Mouse (Mus musculus): Measurements from ENCODE around the gene Arhgap22. TPM values are rescaled to one million over a fixed set of nuclear protein-coding genes. Genes with fewer than 3 reads are reported as not detected.

The Arhgap22 gene
- polyA plus RNA-seq, 1 experiment from 2014 or later: 3.8 TPM

DNA sequence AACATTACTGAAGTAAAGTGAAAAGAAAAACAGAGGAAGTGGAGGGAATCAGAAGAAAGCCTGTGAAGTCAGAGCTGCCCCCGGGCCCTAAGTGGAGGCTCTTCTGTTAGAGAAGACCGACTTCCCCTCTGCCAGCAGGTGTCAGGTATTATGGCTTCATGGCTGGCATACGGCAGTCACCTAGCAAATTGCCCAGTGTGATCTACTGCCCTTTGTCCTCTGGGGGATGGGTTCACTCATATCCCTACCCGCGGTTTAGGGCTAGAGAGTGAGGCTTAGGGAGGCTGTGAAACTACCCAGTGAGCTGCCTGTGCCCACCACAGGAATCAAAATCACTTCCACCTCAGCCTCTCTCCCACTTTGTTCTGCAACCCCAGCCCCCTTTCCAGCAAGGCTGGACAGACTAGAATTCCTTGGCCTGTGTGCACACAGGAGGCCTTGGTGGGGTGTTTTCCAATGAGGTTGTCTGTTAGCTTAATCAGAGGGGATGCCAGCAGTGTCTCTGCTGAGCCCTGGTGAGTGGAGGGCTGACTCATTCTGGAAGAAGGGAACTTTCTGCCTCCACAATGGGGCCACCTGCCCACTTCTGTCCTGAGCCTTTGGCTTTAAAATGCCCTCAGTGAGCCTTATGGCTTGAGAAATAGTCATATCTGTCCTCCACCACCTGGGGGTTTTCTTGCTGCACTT is 1.4 kb upstream of the Arhgap22 start:
- WGBS: 42% methylated on average over 5 of the region's 5 CpGs
- no peak for ATAC-seq (replicated peaks; ENCODE audit: low FRiP score, low read depth)

DNA sequence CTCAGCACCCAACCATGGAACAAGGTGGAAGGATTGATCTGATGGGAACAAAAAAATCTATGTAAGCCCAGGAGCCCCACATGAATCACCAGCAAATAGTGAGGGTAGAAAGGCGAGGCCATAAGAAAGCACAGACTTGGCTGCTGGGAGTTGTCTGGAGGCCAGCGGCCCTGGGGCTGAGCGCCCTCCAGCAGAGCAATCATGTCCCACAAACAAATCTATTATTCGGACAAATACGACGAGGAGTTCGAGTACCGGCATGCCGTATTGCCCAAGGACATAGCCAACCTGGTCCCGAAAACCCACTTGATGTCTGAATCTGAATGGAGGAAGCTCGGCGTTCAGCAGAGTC is 892 bp upstream of the Arhgap22 start:
- Histone ChIP-seq H3K9me3 (replicated peaks; ENCODE audit: low read length) (no peaks in the 10 kb centered on the region), H3K27ac (no peak overlapping the region), H3K4me1 (replicated peaks; ENCODE audit: insufficient read depth, low read length) (no peaks in the 10 kb centered on the region), H3K4me2 (ENCODE audit: low read length) (no peak overlapping the region), H3K27me3 (ENCODE audit: insufficient read depth, low read length) (0 out of 2 replicates have a peak, but pooled peaks cover 5% of the 10 kb centered on the region), H3K36me3 (ENCODE audit: insufficient read depth, low read length) (no peaks in the 10 kb centered on the region), H3K9ac (ENCODE audit: low read depth, low read length) (no peak overlapping the region), H3K4me3 (replicated peaks; ENCODE audit: low read depth, low read length) (no peak overlapping the region)
- WGBS: 85% methylated on average over 12 of the region's 12 CpGs
- DNase-seq (ENCODE audit: low spot score) (no peak), ATAC-seq (replicated peaks; ENCODE audit: low FRiP score, low read depth) (no peak)
- no peak for TF ChIP-seq CTCF (IDR thresholded peaks at IDR 0.05; ENCODE audit: low read depth)

More for the DNA sequence above, 1.4 kb upstream of the Arhgap22 start:
- Histone ChIP-seq H3K36me3 (ENCODE audit: insufficient read depth, low read length) (no peaks in the 10 kb centered on the region), H3K27me3 (ENCODE audit: insufficient read depth, low read length) (0 out of 2 replicates have a peak, but pooled peaks cover 5% of the 10 kb centered on the region), H3K9me3 (replicated peaks; ENCODE audit: low read length) (no peaks in the 10 kb centered on the region), H3K27ac (no peak overlapping the region), H3K4me1 (replicated peaks; ENCODE audit: insufficient read depth, low read length) (no peaks in the 10 kb centered on the region), H3K4me3 (replicated peaks; ENCODE audit: low read depth, low read length) (no peak overlapping the region), H3K4me2 (ENCODE audit: low read length) (no peak overlapping the region), H3K9ac (ENCODE audit: low read depth, low read length) (no peak overlapping the region)
- no peak for DNase-seq (ENCODE audit: low spot score)
- no peak for TF ChIP-seq CTCF (IDR thresholded peaks at IDR 0.05; ENCODE audit: low read depth)

DNA sequence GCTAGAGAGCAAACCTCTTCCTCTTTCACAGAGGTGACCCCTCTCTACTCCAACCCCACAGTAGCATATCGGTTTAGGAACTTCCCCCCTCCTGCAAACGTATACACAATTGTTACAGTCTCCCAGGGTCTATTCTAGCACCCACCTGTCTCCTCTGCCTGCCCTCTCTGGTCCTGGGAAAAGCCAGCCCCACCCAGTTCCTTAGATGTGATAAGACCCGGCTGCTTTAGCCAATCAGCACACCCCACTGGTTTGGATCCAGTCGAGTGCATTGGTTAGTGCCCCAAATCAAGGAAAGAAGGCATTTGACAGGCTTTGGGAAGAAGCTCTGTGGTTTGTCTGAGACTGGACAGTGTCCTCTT is 922 bp downstream of the Arhgap22 start:
- WGBS: 23% methylated on average over 4 of the region's 4 CpGs
- Histone ChIP-seq H3K27me3 (ENCODE audit: insufficient read depth, low read length) (0 out of 2 replicates have a peak, but pooled peaks cover 5% of the 10 kb centered on the region), H3K4me2 (ENCODE audit: low read length) (no peak overlapping the region), H3K4me1 (replicated peaks; ENCODE audit: insufficient read depth, low read length) (no peaks in the 10 kb centered on the region), H3K4me3 (replicated peaks; ENCODE audit: low read depth, low read length) (no peak overlapping the region), H3K9ac (ENCODE audit: low read depth, low read length) (no peak overlapping the region), H3K36me3 (ENCODE audit: insufficient read depth, low read length) (no peaks in the 10 kb centered on the region), H3K27ac (no peak overlapping the region), H3K9me3 (replicated peaks; ENCODE audit: low read length) (no peaks in the 10 kb centered on the region)
- TF ChIP-seq CTCF (IDR thresholded peaks at IDR 0.05; ENCODE audit: low read depth): no peak
- DNase-seq (ENCODE audit: low spot score) (no peak), ATAC-seq (replicated peaks; ENCODE audit: low FRiP score, low read depth) (no peak)

DNA sequence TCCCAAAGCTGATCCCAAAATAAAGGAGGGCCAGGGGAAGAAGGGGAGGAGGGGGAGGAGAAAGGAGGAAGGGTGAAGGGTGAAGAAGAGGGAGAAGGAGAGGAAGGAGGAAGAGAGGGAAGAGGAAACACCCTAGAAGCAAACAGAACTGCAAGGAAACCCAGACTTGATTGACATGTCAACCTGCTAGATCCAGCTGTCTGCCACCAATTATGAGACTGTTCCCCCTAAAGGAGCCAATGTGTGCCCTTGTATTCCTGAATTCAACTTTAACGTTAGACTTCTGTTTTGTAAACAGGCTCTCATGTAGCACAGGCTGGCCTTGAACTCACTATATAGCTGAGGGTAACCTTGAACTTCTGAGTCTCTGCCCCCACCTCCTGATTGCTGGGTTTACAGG is 1.3 kb downstream of the Arhgap22 start:
- DNase-seq (ENCODE audit: low spot score) (no peak), ATAC-seq (replicated peaks; ENCODE audit: low FRiP score, low read depth) (no peak)
- Histone ChIP-seq H3K36me3 (ENCODE audit: insufficient read depth, low read length) (no peaks in the 10 kb centered on the region), H3K27me3 (ENCODE audit: insufficient read depth, low read length) (0 out of 2 replicates have a peak, but pooled peaks cover 5% of the 10 kb centered on the region), H3K4me3 (replicated peaks; ENCODE audit: low read depth, low read length) (no peak overlapping the region), H3K9me3 (replicated peaks; ENCODE audit: low read length) (no peaks in the 10 kb centered on the region), H3K9ac (ENCODE audit: low read depth, low read length) (no peak overlapping the region), H3K27ac (no peak overlapping the region), H3K4me2 (ENCODE audit: low read length) (no peak overlapping the region), H3K4me1 (replicated peaks; ENCODE audit: insufficient read depth, low read length) (no peaks in the 10 kb centered on the region)
- no peak for TF ChIP-seq CTCF (IDR thresholded peaks at IDR 0.05; ENCODE audit: low read depth)
- WGBS: 68% methylated on average over 1 of the region's 1 CpGs

- H3K4me3 ChIP-seq (replicated peaks; ENCODE audit: low read depth, low read length): no peak overlapping the region
- DNase-seq (ENCODE audit: low spot score) (no peak), ATAC-seq (replicated peaks; ENCODE audit: low FRiP score, low read depth) (no peak)
- H3K9ac ChIP-seq (ENCODE audit: low read depth, low read length): no peak overlapping the region
- H3K27ac ChIP-seq: no peak overlapping the region
- H3K4me1 ChIP-seq (replicated peaks; ENCODE audit: insufficient read depth, low read length): no peaks in the 10 kb centered on the region
- 87% methylated on average over 19 of the region's 19 CpGs for whole genome bisulfite sequencing
- no peak for TF ChIP-seq CTCF (IDR thresholded peaks at IDR 0.05; ENCODE audit: low read depth)
- H3K4me2 ChIP-seq (ENCODE audit: low read length): no peak overlapping the region
- no peaks in the 10 kb centered on the region for H3K36me3 ChIP-seq (ENCODE audit: insufficient read depth, low read length)
- H3K9me3 ChIP-seq (replicated peaks; ENCODE audit: low read length): no peaks in the 10 kb centered on the region
- 0 out of 2 replicates have a peak, but pooled peaks cover 5% of the 10 kb centered on the region for H3K27me3 ChIP-seq (ENCODE audit: insufficient read depth, low read length)
Observed at GRCm38 (mm10) chr14:33216343-33217208, 2.8 kb downstream of the Arhgap22 start.

- Histone ChIP-seq H3K9ac (ENCODE audit: low read depth, low read length) (no peak overlapping the region), H3K4me2 (ENCODE audit: low read length) (no peak overlapping the region), H3K36me3 (ENCODE audit: insufficient read depth, low read length) (no peaks in the 10 kb centered on the region), H3K4me3 (replicated peaks; ENCODE audit: low read depth, low read length) (no peak overlapping the region), H3K27me3 (ENCODE audit: insufficient read depth, low read length) (no peaks in the 10 kb centered on the region), H3K4me1 (replicated peaks; ENCODE audit: insufficient read depth, low read length) (no peaks in the 10 kb centered on the region), H3K27ac (no peak overlapping the region), H3K9me3 (replicated peaks; ENCODE audit: low read length) (no peaks in the 10 kb centered on the region)
- WGBS: 89% methylated on average over 4 of the region's 4 CpGs
- DNase-seq (ENCODE audit: low spot score): no peak
- no peak for ATAC-seq (replicated peaks; ENCODE audit: low FRiP score, low read depth)
- no peak for TF ChIP-seq CTCF (IDR thresholded peaks at IDR 0.05; ENCODE audit: low read depth)
Observed at GRCm38 (mm10) chr14:33225235-33225634, 11.4 kb downstream of the Arhgap22 start.
